Mouse (Mus musculus): ENCODE measurements at regions not wholly inside any gene's neighbourhood (a gene's known extent, or its start where the extent isn't known, plus 50 kb on each side); places are given as distances from the start of the nearest gene placed in this dataset.

DNA sequence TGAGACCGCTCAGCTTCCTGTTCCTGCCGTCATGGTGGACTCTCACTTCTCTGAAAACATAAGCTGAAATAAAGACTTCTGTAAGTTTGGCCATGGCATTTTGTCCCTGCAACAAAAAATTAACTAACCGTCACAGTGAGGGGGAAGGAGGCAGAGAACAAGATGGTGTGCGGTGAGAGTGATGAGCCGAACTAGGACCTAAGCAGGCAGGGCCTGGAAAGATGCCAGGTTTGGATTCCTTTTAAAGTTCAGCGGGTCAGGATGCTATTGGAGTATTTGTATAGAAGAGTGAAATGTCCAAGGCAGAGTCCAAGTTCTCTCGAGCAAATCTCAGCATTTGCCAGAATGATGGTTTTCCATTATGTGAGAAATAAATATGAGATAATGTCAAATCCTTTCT lies 312.3 kb downstream of the Gm49356 start:
- WGBS, result 87% methylated on average over 7 of the region's 7 CpGs
- Histone ChIP-seq H3K9me3 (no peaks in the 10 kb centered on the region), H3K9ac (replicated peaks) (no peak overlapping the region), H3K27ac (replicated peaks) (no peak overlapping the region), H3K4me2 (replicated peaks) (no peak overlapping the region), H3K4me3 (no peak overlapping the region), H3K4me1 (peaks cover 18% of the 10 kb centered on the region), H3K27me3 (peaks cover 7% of the 10 kb centered on the region; the same call in 1 of the 2 replicates), H3K36me3 (no peaks in the 10 kb centered on the region)
- ATAC-seq (ENCODE audit: low FRiP score, low read depth), result no peak

DNA sequence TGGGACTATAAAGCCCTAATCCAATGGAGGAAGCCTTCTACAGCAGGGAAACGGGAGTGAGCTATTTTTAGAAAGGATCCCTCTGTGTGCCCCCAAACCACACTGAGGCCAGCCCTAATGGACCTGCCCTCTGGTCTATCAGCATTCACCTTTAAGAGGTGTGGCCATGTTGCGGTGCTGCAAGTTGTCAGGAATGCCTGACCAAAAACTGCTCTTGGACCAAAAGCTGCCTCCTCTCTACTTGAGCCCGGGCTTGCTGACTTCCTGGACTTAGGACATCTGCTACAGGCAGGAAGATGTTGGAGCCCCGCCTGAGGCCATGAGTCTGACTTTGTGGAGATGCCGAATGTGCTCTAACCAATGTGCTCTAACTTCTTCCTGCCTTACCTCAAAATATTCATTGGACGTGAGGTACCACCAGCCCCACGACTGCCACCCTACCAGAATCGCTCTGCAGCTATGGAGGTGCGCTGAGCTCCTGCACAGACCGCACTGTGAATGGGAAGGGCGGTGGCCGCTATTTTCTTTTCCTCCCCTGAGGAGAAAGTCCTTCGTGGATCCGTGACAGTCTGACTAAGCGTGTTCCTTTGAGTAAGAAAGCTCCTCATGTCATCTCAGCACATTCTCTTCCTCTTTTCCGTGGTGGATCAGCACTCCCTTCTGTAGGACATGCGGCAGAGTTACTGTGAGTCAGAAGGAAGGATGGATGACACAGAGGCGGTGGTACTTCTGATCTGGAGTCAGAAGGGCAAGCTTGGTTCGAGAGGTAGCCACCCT lies 313.0 kb downstream of the Gm49356 start:
- Histone ChIP-seq H3K4me1 (peaks cover 13% of the 10 kb centered on the region), H3K4me3 (no peak overlapping the region), H3K9me3 (no peaks in the 10 kb centered on the region), H3K27ac (replicated peaks) (no peak overlapping the region), H3K27me3 (peaks cover 7% of the 10 kb centered on the region; the same call in 1 of the 2 replicates), H3K36me3 (no peaks in the 10 kb centered on the region), H3K4me2 (replicated peaks) (no peak overlapping the region), H3K9ac (replicated peaks) (no peak overlapping the region)
- ATAC-seq (ENCODE audit: low FRiP score, low read depth), result no peak
- WGBS, result 87% methylated on average over 19 of the region's 19 CpGs

DNA sequence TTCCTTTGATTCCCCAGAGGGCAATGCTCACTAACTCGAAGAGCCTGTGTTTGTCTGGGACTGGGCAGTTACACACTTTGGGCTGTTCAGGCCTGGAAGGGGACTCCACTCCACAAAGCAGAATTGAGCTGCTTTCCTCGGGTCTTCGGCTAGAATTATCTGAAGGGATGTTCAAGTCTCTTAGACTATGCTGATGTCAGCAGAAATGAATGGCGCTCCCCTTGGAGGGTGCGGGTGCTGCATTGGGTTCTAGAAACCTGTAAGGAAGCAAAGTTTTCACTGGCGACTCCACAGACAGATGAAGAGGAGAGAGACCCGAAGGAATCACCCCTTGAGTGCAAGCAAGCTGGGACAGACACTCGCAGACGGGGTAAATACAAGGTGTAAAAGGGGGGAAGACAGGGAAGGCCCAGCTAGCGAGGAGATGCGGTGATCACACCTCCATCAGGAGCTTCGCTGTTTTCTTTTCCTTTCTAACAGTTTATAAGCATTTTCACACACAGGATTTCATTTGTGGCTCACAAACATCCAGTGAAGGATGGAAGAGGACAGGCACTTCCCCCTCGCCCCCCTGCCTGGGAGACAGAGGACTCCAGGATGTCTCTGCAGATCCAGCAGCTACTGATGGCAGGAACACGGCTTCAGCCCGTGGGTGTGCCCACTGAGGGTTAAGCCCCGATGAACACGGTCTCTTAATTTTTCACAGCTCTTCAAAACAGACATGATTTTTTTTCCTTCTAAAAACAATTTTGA lies 314.2 kb downstream of the Gm49356 start:
- Histone ChIP-seq H3K36me3 (no peaks in the 10 kb centered on the region), H3K27ac (replicated peaks) (no peak overlapping the region), H3K4me2 (replicated peaks) (no peak overlapping the region), H3K4me3 (no peak overlapping the region), H3K4me1 (peaks cover 2% of the 10 kb centered on the region), H3K9me3 (no peaks in the 10 kb centered on the region), H3K27me3 (peaks cover 7% of the 10 kb centered on the region; the same call in 1 of the 2 replicates), H3K9ac (replicated peaks) (no peak overlapping the region)
- no peak for ATAC-seq (ENCODE audit: low FRiP score, low read depth)
- WGBS, result 77% methylated on average over 17 of the region's 17 CpGs

DNA sequence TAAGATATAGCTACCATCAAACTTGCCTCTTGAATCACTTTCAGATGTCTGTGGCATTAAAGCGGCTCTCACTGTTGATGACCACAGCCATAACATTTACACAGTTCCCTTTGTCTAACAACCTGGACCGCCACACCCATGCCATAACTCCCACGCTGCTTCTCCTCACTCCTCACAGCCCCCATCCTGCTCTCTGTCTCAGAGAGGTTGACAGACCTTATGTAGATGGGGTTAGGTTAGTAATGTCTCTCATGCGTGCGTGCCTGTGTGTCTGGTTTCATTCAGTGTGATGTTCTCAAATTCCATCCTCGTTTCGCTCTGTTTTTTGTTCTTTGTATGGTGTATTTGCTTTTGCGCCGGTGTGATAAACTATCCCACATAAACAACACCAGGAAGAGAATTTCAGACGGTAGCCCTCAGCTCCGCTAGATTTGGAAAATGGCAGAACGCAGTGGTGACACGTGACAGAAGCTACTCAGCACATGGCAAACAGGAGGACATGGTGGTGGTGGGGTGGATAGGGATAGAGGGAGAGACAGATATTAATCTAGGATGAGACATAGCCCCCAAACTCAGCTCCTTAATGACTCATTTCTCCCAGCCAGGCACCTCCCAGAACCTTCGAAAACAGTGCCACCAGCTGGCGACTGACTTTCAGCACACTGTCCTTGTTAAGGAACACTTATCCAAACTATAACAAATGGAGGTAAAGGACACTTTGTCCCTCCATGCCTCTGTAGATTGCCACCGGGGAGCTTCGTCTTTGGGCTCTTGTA lies 314.9 kb downstream of the Gm49356 start:
- Histone ChIP-seq H3K27me3 (peaks cover 7% of the 10 kb centered on the region; the same call in 1 of the 2 replicates), H3K9me3 (no peaks in the 10 kb centered on the region), H3K36me3 (no peaks in the 10 kb centered on the region), H3K9ac (replicated peaks) (no peak overlapping the region), H3K4me1 (no peaks in the 10 kb centered on the region), H3K27ac (replicated peaks) (no peak overlapping the region), H3K4me2 (replicated peaks) (no peak overlapping the region), H3K4me3 (no peak overlapping the region)
- WGBS, result 78% methylated on average over 17 of the region's 17 CpGs
- no peak for ATAC-seq (ENCODE audit: low FRiP score, low read depth)

DNA sequence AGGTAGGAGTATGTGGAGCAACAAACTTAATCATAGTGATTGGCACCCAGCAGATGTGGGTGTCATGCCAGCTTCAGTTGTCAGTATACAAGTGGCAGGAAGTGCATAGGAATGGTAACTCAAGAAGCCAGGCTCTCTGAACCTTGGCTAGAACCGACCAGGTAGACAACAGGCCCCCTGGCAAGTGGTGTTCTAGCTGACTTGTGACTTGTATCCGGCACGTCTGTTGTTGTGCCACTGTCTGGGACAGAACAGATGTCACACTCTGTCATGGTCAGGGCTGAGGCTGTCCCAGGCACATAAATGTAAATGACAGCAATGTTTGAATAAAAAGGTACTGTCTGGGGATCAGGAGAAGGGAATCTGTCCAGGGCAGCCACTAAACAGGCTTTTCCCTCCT lies 316.0 kb downstream of the Gm49356 start:
- Histone ChIP-seq H3K9ac (replicated peaks) (no peak overlapping the region), H3K4me1 (no peaks in the 10 kb centered on the region), H3K27me3 (peaks cover 8% of the 10 kb centered on the region), H3K36me3 (no peaks in the 10 kb centered on the region), H3K27ac (replicated peaks) (no peak overlapping the region), H3K4me3 (no peak overlapping the region), H3K9me3 (no peaks in the 10 kb centered on the region), H3K4me2 (replicated peaks) (no peak overlapping the region)
- WGBS, result 88% methylated on average over 3 of the region's 3 CpGs
- no peak for ATAC-seq (ENCODE audit: low FRiP score, low read depth)

DNA sequence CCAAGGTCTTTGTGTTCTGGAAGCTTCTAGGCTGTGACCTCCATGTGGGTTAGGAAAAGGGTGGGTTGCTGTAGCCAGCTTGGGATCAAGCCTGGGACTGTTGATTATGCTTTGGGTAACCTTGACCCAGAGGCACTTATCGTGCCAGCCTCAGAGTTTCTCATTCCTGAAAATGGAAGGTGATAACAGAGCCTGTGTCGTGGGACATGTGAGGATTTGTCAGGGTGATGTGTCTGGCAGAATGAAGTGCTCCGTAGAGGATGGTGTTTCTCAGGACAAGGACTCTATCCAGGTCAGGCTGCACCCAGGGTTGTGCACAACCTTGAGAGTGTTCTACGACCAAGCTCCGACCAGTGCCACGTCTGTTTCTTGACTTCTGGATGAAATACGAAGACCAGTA lies 316.4 kb downstream of the Gm49356 start:
- Histone ChIP-seq H3K27ac (replicated peaks) (no peak overlapping the region), H3K4me3 (no peak overlapping the region), H3K4me2 (replicated peaks) (no peak overlapping the region), H3K9me3 (no peaks in the 10 kb centered on the region), H3K36me3 (no peaks in the 10 kb centered on the region), H3K4me1 (no peaks in the 10 kb centered on the region), H3K27me3 (peaks cover 11% of the 10 kb centered on the region), H3K9ac (replicated peaks) (no peak overlapping the region)
- WGBS, result 90% methylated on average over 7 of the region's 7 CpGs
- no peak for ATAC-seq (ENCODE audit: low FRiP score, low read depth)

DNA sequence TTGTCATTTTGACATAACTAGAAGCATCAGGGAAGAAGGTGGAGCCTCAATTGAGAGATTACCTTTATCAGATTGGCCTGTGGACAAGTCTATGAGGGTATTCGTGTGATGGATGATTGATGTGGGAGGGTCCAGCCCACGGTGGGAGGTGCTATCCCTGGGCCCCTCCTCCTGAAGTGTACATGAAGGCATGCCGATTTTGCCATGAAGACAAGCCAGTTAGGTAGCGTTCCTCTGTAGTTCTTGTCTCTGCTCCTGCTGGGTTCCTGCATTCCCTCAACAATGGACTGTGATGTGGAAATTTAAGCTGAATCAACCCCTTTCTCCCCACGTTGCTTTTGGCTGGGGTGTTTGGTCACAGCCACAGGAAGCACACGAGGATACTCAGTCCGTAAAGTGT lies 317.5 kb downstream of the Gm49356 start:
- no peak for ATAC-seq (ENCODE audit: low FRiP score, low read depth)
- H3K27me3 ChIP-seq, result peaks cover 11% of the 10 kb centered on the region
- H3K9ac ChIP-seq (replicated peaks), result no peak overlapping the region
- no peak overlapping the region for H3K4me2 ChIP-seq (replicated peaks)
- H3K27ac ChIP-seq (replicated peaks), result no peak overlapping the region
- no peaks in the 10 kb centered on the region for H3K36me3 ChIP-seq
- no peaks in the 10 kb centered on the region for H3K9me3 ChIP-seq
- WGBS, result 69% methylated on average over 7 of the region's 7 CpGs
- H3K4me3 ChIP-seq, result no peak overlapping the region
- no peaks in the 10 kb centered on the region for H3K4me1 ChIP-seq

DNA sequence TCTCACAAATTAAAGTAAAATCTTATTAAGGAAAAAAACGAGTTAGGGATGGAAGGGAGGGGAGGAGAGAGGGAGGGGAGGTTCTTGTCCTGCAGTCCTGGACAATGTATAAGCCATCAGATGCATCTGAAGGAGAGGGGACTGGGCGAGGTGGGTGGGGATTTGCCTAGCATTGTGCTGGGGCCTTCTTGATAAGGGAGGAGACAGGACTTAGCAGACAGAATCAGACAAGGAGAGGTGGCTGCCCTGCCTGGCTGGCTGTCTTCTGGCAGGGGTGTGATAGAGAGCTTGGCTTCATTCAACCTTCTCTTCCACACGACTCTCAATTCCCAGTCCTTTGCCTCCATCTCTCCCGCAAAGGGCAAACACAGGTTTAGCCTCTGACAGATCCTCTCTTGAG lies 318.9 kb downstream of the Gm49356 start:
- no peaks in the 10 kb centered on the region for H3K4me1 ChIP-seq
- no peak for ATAC-seq (ENCODE audit: low FRiP score, low read depth)
- H3K9ac ChIP-seq (replicated peaks), result no peak overlapping the region
- WGBS, result 76% methylated on average over 4 of the region's 4 CpGs
- no peaks in the 10 kb centered on the region for H3K36me3 ChIP-seq
- H3K4me2 ChIP-seq (replicated peaks), result no peak overlapping the region
- H3K4me3 ChIP-seq, result no peak overlapping the region
- H3K27ac ChIP-seq (replicated peaks), result no peak overlapping the region
- peaks cover 4% of the 10 kb centered on the region for H3K27me3 ChIP-seq
- H3K9me3 ChIP-seq, result no peaks in the 10 kb centered on the region

DNA sequence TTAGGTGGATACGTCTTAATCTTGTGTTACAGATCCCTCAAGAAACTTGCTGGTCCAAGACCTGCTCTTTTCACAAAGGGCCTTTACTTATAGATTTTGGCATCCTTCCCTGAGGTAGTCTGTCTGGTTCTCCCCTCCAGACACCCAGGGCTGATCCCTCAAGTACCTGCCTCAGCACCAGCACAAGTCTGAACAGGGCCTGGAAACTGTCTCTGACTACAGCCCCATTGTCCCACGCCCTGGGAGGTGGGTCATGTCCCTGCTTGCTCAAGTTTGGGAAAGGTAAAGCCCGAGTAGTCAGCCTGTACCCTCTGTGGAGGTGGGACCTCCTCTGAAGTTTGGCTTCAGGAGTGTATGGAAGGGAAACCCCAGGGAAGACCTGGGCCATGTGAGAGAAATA lies 323.3 kb downstream of the Gm49356 start:
- 73% methylated on average over 3 of the region's 3 CpGs for WGBS
- no peak for ATAC-seq (ENCODE audit: low FRiP score, low read depth)

DNA sequence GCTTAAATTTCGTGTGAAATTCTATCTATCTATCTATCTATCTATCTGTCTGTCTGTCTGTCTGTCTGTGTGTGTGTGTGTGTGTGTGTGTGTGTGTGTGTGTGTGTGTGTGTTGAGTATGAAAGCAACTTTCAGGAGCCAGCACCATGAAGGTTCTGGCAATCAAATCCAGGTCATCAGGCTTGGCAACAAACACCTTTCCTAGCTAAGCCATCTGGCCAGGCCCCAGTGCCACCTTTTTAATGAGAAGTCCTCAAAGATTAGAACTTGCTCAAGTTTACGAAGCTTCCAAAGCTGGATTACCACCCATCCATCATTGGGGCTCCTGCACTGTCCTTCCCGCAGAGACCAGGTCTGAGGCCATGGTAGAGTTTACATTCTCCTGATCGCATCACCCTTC lies 325.0 kb downstream of the Gm49356 start:
- Histone ChIP-seq H3K4me2 (replicated peaks) (no peak overlapping the region), H3K9ac (replicated peaks) (no peak overlapping the region), H3K27me3 (peaks cover 4% of the 10 kb centered on the region; the same call in 1 of the 2 replicates), H3K27ac (replicated peaks) (no peak overlapping the region), H3K9me3 (no peaks in the 10 kb centered on the region), H3K36me3 (no peaks in the 10 kb centered on the region), H3K4me3 (no peak overlapping the region), H3K4me1 (peaks cover 3% of the 10 kb centered on the region; the same call in 1 of the 2 replicates)
- ATAC-seq (ENCODE audit: low FRiP score, low read depth), result no peak
- 87% methylated on average over 4 of the region's 4 CpGs for WGBS

More for the DNA sequence above, 323.3 kb downstream of the Gm49356 start:
- H3K9me3 ChIP-seq, result no peaks in the 10 kb centered on the region
- H3K4me1 ChIP-seq, result no peaks in the 10 kb centered on the region
- H3K4me2 ChIP-seq (replicated peaks), result no peak overlapping the region
- no peak overlapping the region for H3K27ac ChIP-seq (replicated peaks)
- peaks cover 4% of the 10 kb centered on the region for H3K27me3 ChIP-seq
- no peak overlapping the region for H3K4me3 ChIP-seq
- H3K36me3 ChIP-seq, result no peaks in the 10 kb centered on the region
- H3K9ac ChIP-seq (replicated peaks), result no peak overlapping the region

DNA sequence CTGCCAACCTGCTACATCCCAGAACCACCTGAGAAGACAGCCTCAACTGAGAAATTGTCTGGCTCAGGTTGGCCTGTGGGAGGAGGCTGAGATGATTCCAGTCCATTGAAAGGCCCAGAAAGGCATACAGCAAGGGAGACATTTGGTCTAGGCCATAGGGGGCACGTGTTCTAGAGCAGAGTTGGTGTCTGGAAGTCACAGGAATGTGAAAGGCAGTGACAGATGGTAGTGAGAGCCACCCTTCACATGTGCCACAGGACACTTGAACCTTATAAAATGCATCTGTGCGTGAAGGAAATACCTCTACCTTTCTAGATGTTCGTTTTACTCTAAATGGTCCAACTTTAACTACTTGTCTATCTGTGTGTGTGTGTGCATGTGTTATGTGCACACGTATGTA lies 326.1 kb downstream of the Gm49356 start:
- Histone ChIP-seq H3K9me3 (no peaks in the 10 kb centered on the region), H3K27ac (replicated peaks) (no peak overlapping the region), H3K36me3 (no peaks in the 10 kb centered on the region), H3K9ac (replicated peaks) (no peak overlapping the region), H3K27me3 (peaks cover 2% of the 10 kb centered on the region; the same call in 1 of the 2 replicates), H3K4me3 (no peak overlapping the region), H3K4me1 (peaks cover 3% of the 10 kb centered on the region; the same call in 1 of the 2 replicates), H3K4me2 (replicated peaks) (no peak overlapping the region)
- WGBS, result 83% methylated on average over 4 of the region's 4 CpGs
- ATAC-seq (ENCODE audit: low FRiP score, low read depth), result no peak

DNA sequence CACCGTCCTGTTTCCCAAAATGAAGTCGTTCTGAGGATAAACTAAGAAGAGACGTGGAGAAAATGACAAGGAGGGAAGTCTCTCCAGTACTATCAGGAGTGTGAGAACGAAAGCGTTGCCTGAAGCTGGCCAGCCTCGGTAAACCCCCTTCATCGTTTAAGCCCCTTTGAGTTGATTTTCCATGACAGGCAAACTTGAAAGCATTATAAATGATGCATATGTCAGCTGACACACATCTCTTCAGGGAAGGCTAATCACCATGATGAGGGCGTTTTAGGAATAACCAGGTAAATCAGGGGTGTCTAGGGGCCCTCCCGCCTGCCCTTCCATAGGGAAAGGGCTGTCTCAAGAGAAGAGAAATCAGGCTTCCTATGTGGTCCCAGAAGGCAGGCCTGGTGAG lies 328.4 kb downstream of the Gm49356 start:
- 86% methylated on average over 9 of the region's 9 CpGs for WGBS
- H3K4me1 ChIP-seq, result peaks cover 3% of the 10 kb centered on the region; the same call in 1 of the 2 replicates
- H3K9ac ChIP-seq (replicated peaks), result no peak overlapping the region
- H3K9me3 ChIP-seq, result no peaks in the 10 kb centered on the region
- H3K4me2 ChIP-seq (replicated peaks), result no peak overlapping the region
- no peaks in the 10 kb centered on the region for H3K27me3 ChIP-seq
- H3K27ac ChIP-seq (replicated peaks), result no peak overlapping the region
- no peak for ATAC-seq (ENCODE audit: low FRiP score, low read depth)
- H3K4me3 ChIP-seq, result no peak overlapping the region
- H3K36me3 ChIP-seq, result no peaks in the 10 kb centered on the region

Measured in midbrain, embryonic 12.5 days (tissue).